Mouse (Mus musculus): Measurements from ENCODE around the gene 0610040J01Rik. TPM values are rescaled to one million over a fixed set of nuclear protein-coding genes. Genes with fewer than 3 reads are reported as not detected.
"Not testable (repeated sequence)": the region's sequence is repeated elsewhere in the genome, so short reads cannot be mapped to it uniquely, and the experiment has no call there.

Gene 0610040J01Rik
- total and polyA plus RNA-seq, 2 experiments from 2014 or later: 4.8 to 7.5 TPM

- DNase-seq (ENCODE audit: low spot score): no peak
- no peak for ATAC-seq
- H3K36me3 ChIP-seq (ENCODE audit: insufficient read depth, low read length): no peaks in the 10 kb centered on the region
- H3K9ac ChIP-seq (replicated peaks; ENCODE audit: low read length): no peak overlapping the region
- H3K4me3 ChIP-seq (ENCODE audit: low read length): no peak overlapping the region
- H3K9me3 ChIP-seq (ENCODE audit: low read length): no peaks in the 10 kb centered on the region
- TF ChIP-seq CTCF (IDR thresholded peaks at IDR 0.05; ENCODE audit: low read depth): no peak
- H3K27me3 ChIP-seq (ENCODE audit: insufficient read depth, low read length): no peaks in the 10 kb centered on the region
- no peak overlapping the region for H3K27ac ChIP-seq
- H3K4me1 ChIP-seq (ENCODE audit: insufficient read depth, low read length): no peaks in the 10 kb centered on the region
- H3K4me2 ChIP-seq (ENCODE audit: low read depth, low read length): no peak overlapping the region
- WGBS: 62% methylated on average over 10 of the region's 10 CpGs
These were observed 66.9 kb downstream of the 0610040J01Rik start for GRCm38 (mm10) chr5:63879026-63879425.

- Histone ChIP-seq H3K4me3 (ENCODE audit: low read length) (no peak overlapping the region), H3K27me3 (ENCODE audit: insufficient read depth, low read length) (no peaks in the 10 kb centered on the region), H3K36me3 (ENCODE audit: insufficient read depth, low read length) (no peaks in the 10 kb centered on the region), H3K9ac (replicated peaks; ENCODE audit: low read length) (no peak overlapping the region), H3K9me3 (ENCODE audit: low read length) (no peaks in the 10 kb centered on the region), H3K4me1 (ENCODE audit: insufficient read depth, low read length) (no peaks in the 10 kb centered on the region), H3K4me2 (ENCODE audit: low read depth, low read length) (no peak overlapping the region), H3K27ac (no peak overlapping the region)
- no peak for ATAC-seq
- no peak for TF ChIP-seq CTCF (IDR thresholded peaks at IDR 0.05; ENCODE audit: low read depth)
- no peak for DNase-seq (ENCODE audit: low spot score)
- WGBS: 84% methylated on average over 5 of the region's 5 CpGs
These were observed 74.1 kb downstream of the 0610040J01Rik start for GRCm38 (mm10) chr5:63886292-63886691.

- peak; percentile 82 for TF ChIP-seq CTCF (IDR thresholded peaks at IDR 0.05; ENCODE audit: low read depth)
- ATAC-seq (peak; percentile 40; the same call in 1 of the 2 replicates), DNase-seq (ENCODE audit: low spot score) (peak; percentile 77)
- WGBS: 34% methylated on average over 6 of the region's 6 CpGs
- Histone ChIP-seq H3K9me3 (ENCODE audit: low read length) (no peaks in the 10 kb centered on the region), H3K4me1 (ENCODE audit: insufficient read depth, low read length) (no peaks in the 10 kb centered on the region), H3K36me3 (ENCODE audit: insufficient read depth, low read length) (no peaks in the 10 kb centered on the region), H3K9ac (replicated peaks; ENCODE audit: low read length) (no peak overlapping the region), H3K4me2 (ENCODE audit: low read depth, low read length) (no peak overlapping the region), H3K27ac (no peak overlapping the region), H3K27me3 (ENCODE audit: insufficient read depth, low read length) (no peaks in the 10 kb centered on the region), H3K4me3 (ENCODE audit: low read length) (no peak overlapping the region)
These were observed 74.5 kb downstream of the 0610040J01Rik start for GRCm38 (mm10) chr5:63886709-63887108.

- H3K9ac ChIP-seq (replicated peaks; ENCODE audit: low read length): no peak overlapping the region
- no peak overlapping the region for H3K27ac ChIP-seq
- WGBS: 97% methylated on average over 4 of the region's 4 CpGs
- no peaks in the 10 kb centered on the region for H3K27me3 ChIP-seq (ENCODE audit: insufficient read depth, low read length)
- ATAC-seq (no peak), DNase-seq (ENCODE audit: low spot score) (no peak)
- no peaks in the 10 kb centered on the region for H3K9me3 ChIP-seq (ENCODE audit: low read length)
- TF ChIP-seq CTCF (IDR thresholded peaks at IDR 0.05; ENCODE audit: low read depth): no peak
- no peak overlapping the region for H3K4me2 ChIP-seq (ENCODE audit: low read depth, low read length)
- H3K36me3 ChIP-seq (ENCODE audit: insufficient read depth, low read length): no peaks in the 10 kb centered on the region
- H3K4me3 ChIP-seq (ENCODE audit: low read length): no peak overlapping the region
- no peaks in the 10 kb centered on the region for H3K4me1 ChIP-seq (ENCODE audit: insufficient read depth, low read length)
These were observed 74.9 kb downstream of the 0610040J01Rik start for GRCm38 (mm10) chr5:63887111-63887510.

GRCm38 (mm10) chr5:63891241-63891640, 79.1 kb downstream of the 0610040J01Rik start:
- no peaks in the 10 kb centered on the region for H3K27me3 ChIP-seq (ENCODE audit: insufficient read depth, low read length)
- no peaks in the 10 kb centered on the region for H3K9me3 ChIP-seq (ENCODE audit: low read length)
- no peak overlapping the region for H3K4me3 ChIP-seq (ENCODE audit: low read length)
- TF ChIP-seq CTCF (IDR thresholded peaks at IDR 0.05; ENCODE audit: low read depth): no peak
- H3K9ac ChIP-seq (replicated peaks; ENCODE audit: low read length): no peak overlapping the region
- WGBS: 66% methylated on average over 4 of the region's 4 CpGs
- no peak for DNase-seq (ENCODE audit: low spot score)
- no peaks in the 10 kb centered on the region for H3K4me1 ChIP-seq (ENCODE audit: insufficient read depth, low read length)
- no peaks in the 10 kb centered on the region for H3K36me3 ChIP-seq (ENCODE audit: insufficient read depth, low read length)
- H3K27ac ChIP-seq: no peak overlapping the region
- H3K4me2 ChIP-seq (ENCODE audit: low read depth, low read length): no peak overlapping the region
- no peak for ATAC-seq

GRCm38 (mm10) chr5:63891912-63892311, 79.7 kb downstream of the 0610040J01Rik start:
- no peak overlapping the region for H3K27ac ChIP-seq

GRCm38 (mm10) chr5:63897001-63897819, 85.0 kb downstream of the 0610040J01Rik start:
- not testable (repeated sequence) for H3K4me3 ChIP-seq (ENCODE audit: low read length); ATAC-seq; H3K4me2 ChIP-seq (ENCODE audit: low read depth, low read length); H3K27me3 ChIP-seq (ENCODE audit: insufficient read depth, low read length); H3K4me1 ChIP-seq (ENCODE audit: insufficient read depth, low read length); H3K9ac ChIP-seq (replicated peaks; ENCODE audit: low read length); H3K27ac ChIP-seq; DNase-seq (ENCODE audit: low spot score); H3K36me3 ChIP-seq (ENCODE audit: insufficient read depth, low read length); H3K9me3 ChIP-seq (ENCODE audit: low read length)
- WGBS: 87% methylated on average over 5 of the region's 5 CpGs

More at GRCm38 (mm10) chr5:63891912-63892311, 79.7 kb downstream of the 0610040J01Rik start:
- no peaks in the 10 kb centered on the region for H3K4me1 ChIP-seq (ENCODE audit: insufficient read depth, low read length)
- DNase-seq (ENCODE audit: low spot score) (no peak), ATAC-seq (no peak)
- no peak for TF ChIP-seq CTCF (IDR thresholded peaks at IDR 0.05; ENCODE audit: low read depth)
- no peaks in the 10 kb centered on the region for H3K27me3 ChIP-seq (ENCODE audit: insufficient read depth, low read length)
- no peak overlapping the region for H3K4me2 ChIP-seq (ENCODE audit: low read depth, low read length)
- no peaks in the 10 kb centered on the region for H3K9me3 ChIP-seq (ENCODE audit: low read length)
- no peaks in the 10 kb centered on the region for H3K36me3 ChIP-seq (ENCODE audit: insufficient read depth, low read length)
- H3K4me3 ChIP-seq (ENCODE audit: low read length): no peak overlapping the region
- WGBS: 82% methylated on average over 6 of the region's 6 CpGs
- no peak overlapping the region for H3K9ac ChIP-seq (replicated peaks; ENCODE audit: low read length)
